Mouse (Mus musculus) left cerebral cortex, adult 2 months (tissue): ENCODE measurements around the gene Ccnd3. TPM values are rescaled to one million over a fixed set of nuclear protein-coding genes. Genes with fewer than 3 reads are reported as not detected.
"Not testable (repeated sequence)": the region's sequence is repeated elsewhere in the genome, so short reads cannot be mapped to it uniquely, and the experiment has no call there.

Source experiments
- DNase-seq, 2 experiments: peaks; one replicate each; pipeline ENCODE4 v3.0.0; 2021 to 2022; ENCODE audit warnings: low spot score in 2 of 2, mixed read lengths in 1 of 2; ENCODE audit errors: extremely low spot score in 1 of 2
- H3K27ac ChIP-seq: fragments of 200-600 bp; 2 replicates; pipeline ENCODE4 v1.8.1; 2022
- H3K4me3 ChIP-seq: fragments of 200-600 bp; 2 replicates; pipeline ENCODE4 v1.8.1; 2022
- CTCF ChIP-seq: fragments of 200-600 bp; IDR thresholded peaks from 2 replicates; pipeline ENCODE4 v1.8.1; 2022; ENCODE audit warnings: antibody characterized with exemption, mild to moderate bottlenecking, moderate library complexity
- intact Hi-C: fragments of 180-260 bp; cut with DNase I; formaldehyde crosslinking; loops from one replicate; pipeline ENCODE4 v1.15.1; 2025
- total RNA-seq, 2 experiments: library from RNA; stranded (reverse); gene quantifications; 2 replicates each; pipeline ENCODE4 v1.2.3; 2021

The Ccnd3 gene
- total RNA-seq, 2 experiments from 2014 or later: 38.2 to 38.4 TPM

DNA sequence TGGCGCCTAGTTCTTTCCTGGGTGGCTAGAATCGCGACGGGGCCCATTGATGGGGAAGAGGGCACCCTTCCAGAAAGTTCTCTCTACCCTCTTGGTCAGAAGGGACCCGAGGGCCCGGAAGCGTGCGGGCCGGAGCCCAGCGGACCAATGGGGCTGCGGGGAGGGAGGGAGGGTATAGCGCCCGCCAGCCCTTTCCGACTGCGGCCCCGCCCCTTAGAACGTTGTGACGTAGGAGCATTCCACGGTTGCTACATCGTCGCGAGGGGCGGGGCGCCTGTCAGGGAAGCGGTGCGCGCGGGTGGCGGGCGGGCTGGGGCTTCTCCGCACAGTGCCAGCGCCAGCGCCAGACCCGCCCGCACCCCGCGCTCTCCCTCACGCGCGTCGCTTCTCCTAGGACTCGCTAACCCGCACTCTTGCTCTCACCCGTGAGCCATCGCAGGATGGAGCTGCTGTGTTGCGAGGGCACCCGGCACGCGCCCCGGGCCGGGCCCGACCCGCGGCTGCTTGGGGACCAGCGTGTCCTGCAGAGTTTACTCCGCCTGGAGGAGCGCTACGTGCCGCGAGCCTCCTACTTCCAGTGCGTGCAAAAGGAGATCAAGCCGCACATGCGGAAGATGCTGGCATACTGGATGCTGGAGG lies 88.5 kb downstream of the Ccnd3 start:
- DNase-seq: peak; percentile 89 to 91

DNA sequence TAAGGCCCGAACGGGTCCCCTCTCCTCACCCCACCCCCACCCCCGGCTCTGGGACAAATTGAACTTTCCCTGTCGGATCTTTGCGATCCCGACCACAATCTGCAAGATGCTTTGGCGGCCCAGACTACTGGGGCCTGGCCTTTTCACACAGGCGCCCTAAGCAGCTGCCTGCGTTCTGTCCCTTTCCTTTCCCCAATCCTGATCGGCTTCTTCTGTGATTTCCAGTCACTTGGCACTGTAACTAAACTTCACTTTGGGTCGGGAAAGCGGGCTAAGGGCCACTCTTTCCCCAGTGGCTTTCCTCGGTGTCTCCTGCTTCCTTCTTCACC lies 89.0 kb downstream of the Ccnd3 start:
- H3K27ac ChIP-seq: peak overlapping the region; percentile 64

More for the DNA sequence above, 88.5 kb downstream of the Ccnd3 start:
- intact Hi-C loops: loop anchor here (1.0 to 5.0 kb wide), 2 partner anchors 51 to 82 kb away; no protein-coding TSS in a partner anchor
- Histone ChIP-seq H3K27ac (peak overlapping the region; percentile 64), H3K4me3 (peak overlapping the region; percentile 83)
- TF ChIP-seq CTCF: no peak

DNA sequence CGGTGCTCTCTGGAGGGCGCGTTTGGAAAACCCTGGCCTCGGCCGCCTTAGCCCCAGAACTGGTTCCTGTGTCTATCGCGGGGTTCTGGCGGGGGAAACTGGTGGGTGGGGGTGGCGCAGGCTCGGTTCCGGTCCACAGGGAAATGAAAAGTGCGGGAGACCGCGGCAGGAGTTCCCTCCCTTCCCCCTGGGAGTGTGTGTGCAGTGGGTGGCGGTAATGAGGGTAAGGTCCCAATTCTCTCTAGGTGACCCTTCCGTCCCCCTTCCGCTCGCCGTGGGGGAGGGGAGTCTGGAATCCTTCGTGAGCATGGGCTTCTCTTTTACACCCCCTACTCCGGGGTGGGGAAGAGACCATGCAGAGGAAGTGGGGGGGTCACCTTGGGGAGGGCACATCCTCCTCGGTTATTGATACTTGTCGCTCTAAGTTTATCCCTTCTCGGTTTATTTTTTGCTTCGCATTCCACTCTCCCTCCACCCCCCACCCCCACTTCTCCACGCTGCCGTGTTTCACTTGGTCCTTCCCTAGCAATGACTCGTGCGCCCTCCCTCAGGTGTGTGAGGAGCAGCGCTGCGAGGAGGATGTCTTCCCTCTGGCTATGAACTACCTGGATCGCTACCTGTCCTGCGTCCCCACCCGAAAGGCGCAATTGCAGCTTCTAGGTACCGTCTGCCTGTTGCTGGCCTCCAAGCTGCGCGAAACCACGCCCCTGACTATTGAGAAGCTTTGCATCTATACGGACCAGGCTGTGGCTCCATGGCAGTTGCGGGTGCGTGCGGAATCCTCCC lies 89.5 kb downstream of the Ccnd3 start:
- intact Hi-C loops: loop anchor here (5.0 kb wide), 1 partner anchor 52 kb away; no protein-coding TSS in a partner anchor
- no peak for DNase-seq
- H3K27ac ChIP-seq: peak overlapping the region; percentile 64
- no peak for TF ChIP-seq CTCF
- peak overlapping the region; percentile 83 for H3K4me3 ChIP-seq

More for the DNA sequence above, 89.0 kb downstream of the Ccnd3 start:
- TF ChIP-seq CTCF: no peak
- DNase-seq: no peak
- H3K4me3 ChIP-seq: peak overlapping the region; percentile 83
- intact Hi-C loops: loop anchor here (1.0 to 5.0 kb wide), 2 partner anchors 52 to 83 kb away; no protein-coding TSS in a partner anchor

DNA sequence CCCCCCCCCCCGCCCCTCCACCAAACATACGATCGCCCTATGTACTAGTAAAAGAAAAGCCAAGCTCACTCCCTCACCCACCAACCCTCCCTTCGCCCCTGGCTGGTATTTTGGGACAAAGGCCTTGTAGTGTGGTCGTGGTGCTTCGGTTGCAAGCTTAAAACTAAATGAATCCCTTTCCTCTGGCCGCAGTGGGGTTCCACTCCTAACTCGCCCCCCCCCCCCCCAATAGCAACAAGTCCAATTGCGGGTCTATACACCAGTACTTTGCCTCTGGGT lies 90.1 kb downstream of the Ccnd3 start:
- H3K4me3 ChIP-seq: peak overlapping the region; percentile 83
- DNase-seq: no peak
- no peak for TF ChIP-seq CTCF
- intact Hi-C loops: loop anchor here (5.0 kb wide), 1 partner anchor 53 kb away; no protein-coding TSS in a partner anchor
- no peak overlapping the region for H3K27ac ChIP-seq

DNA sequence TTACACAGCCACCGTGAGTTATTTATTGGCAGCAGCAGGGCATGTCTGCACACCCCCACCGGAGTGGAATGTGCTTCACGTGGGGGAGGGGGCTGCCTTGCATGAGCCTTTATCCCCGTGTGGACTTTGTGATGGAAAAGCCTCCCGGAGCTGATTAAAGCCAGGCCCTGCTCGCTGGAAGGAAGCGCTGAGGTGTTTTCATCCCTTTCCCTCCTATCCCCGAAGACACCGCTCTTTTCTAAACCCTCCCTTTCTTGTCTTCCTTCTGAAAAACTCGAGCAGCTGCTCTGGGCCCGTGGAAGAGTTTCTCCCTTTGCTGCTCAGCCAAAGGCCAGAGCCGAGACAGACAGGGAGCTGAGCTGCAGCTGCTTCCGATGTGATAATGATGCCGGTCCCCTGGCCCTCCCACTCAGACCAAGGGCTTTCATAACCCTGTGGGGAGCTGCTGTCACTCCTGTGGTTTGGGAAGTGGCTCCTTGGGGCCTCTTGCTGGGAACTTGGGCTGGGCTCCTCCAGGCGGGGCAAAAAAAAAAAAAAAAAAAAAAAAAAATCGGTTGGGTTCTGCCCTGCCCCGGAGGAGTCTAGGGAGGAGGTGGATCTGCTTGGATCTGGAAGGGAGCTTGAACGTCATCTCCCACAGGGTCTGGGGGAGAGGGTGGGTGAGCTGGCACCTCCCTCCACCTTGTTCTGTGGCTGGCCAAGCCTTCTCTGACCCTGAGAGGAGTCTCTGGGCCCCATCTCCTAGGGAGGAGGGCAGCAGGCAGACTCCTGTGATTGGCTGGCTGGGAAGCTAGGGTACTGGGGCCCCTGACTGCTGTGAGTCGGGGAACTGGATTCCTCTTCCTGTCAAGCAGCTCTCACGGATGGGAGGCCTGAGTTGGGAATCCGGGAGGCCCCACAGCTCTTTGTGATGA lies 90.7 kb downstream of the Ccnd3 start:
- no peak for DNase-seq
- H3K27ac ChIP-seq: no peak overlapping the region
- H3K4me3 ChIP-seq: peak overlapping the region; percentile 83
- no peak for TF ChIP-seq CTCF
- intact Hi-C loops: no loop called here

DNA sequence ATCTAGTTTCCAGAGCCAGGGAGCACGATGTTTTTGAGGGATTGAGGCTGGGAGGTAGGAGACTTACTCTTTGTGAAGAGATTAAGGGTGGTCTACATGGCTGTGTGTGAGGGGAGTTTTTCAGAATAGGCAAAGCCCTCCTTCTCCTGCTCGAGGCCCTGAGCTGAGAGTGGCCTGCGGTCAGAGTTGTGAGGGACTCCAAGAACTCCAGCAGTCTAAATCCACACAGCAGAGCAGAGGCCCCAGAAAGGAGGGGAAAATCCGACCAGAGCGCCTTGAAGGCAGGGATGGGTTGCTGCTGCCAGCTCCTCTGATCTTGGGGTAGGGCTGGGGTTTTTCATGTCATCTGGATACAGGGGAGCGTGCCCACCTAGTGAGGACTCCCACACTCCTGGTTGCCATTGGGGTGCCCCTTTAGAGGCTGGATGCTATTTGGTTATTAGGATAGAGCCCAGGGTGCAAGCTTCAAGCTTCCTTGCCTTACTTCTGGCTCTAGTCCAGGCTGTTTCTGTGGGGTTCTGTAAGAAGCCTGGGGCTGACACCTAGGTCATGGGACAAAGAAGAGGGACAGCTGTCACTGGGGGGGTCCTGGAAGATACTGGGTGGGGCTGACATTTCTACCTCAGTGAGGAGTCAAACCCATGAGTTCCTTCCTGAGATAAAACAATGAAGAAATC lies 91.4 kb downstream of the Ccnd3 start:
- H3K4me3 ChIP-seq: no peak overlapping the region
- intact Hi-C loops: no loop called here
- TF ChIP-seq CTCF: no peak
- H3K27ac ChIP-seq: no peak overlapping the region
- DNase-seq: no peak

DNA sequence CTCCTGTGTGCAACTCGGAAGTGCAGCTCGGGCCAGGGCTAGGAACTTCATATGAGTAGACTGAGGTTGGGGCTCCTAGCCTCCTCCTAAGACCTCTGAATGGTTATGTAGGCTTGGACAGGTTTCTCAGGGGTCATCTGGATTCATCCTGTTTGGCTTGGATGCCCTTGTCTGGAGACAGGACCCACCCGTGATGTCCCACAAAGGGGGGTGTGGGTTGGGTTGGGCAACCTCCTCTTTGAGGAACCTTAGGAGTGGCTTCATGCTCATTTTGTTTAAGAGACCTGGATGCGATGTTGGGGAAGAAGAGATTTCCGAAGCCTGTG lies 92.0 kb downstream of the Ccnd3 start:
- intact Hi-C loops: no loop called here
- H3K4me3 ChIP-seq: no peak overlapping the region
- TF ChIP-seq CTCF: no peak
- no peak overlapping the region for H3K27ac ChIP-seq
- DNase-seq: no peak

DNA sequence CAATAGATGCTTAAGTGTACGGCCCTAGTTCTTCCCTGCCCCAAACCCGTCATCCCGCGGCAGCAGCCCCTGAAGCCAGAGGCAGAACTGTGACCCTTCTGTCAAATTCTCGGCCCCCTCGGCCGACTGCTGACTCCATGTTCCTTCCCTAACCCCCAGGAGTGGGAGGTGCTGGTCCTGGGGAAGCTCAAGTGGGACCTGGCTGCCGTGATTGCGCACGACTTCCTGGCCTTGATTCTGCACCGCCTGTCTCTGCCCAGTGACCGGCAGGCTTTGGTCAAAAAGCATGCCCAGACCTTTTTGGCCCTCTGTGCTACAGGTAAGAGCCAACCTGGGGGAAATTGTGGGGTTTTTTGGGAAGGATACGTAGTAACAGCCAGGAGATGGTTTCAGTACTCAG lies 92.4 kb downstream of the Ccnd3 start:
- H3K4me3 ChIP-seq: no peak overlapping the region
- no peak for DNase-seq
- intact Hi-C loops: no loop called here
- no peak for TF ChIP-seq CTCF
- H3K27ac ChIP-seq: no peak overlapping the region

DNA sequence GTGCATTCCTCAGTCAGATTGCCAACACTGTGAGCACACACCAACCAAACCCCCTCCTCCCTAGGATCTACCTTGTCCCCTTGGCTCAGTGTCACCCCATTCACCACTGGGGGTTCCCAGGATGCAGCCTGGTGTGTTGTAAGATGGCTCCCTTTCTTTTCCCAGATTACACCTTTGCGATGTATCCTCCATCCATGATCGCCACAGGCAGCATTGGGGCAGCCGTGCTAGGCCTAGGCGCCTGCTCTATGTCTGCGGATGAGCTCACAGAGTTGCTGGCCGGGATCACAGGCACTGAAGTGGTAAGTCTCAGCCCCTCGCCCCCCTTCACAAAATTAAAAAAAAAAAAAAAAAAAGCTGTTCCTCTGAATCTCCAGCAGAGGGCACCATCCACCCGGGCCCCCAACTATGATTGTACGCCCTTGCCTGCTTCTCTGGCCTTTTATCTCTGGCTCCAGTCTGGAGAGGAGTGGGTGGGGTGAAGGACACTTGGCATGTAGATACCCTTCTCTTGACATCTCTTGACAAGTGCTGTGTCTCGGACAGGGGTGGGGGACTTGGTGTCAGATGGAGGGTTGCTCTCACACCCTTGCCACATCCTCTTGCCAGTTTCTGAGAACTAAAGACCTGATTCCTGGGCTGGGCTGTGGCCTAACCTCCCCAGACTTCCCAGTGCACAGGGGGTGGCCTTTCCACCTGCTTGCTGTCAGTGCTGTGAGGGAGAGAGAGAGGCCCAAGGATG lies 93.2 kb downstream of the Ccnd3 start:
- peak; percentile 77 for TF ChIP-seq CTCF
- no peak for DNase-seq
- H3K27ac ChIP-seq: no peak overlapping the region
- intact Hi-C loops: no loop called here
- no peak overlapping the region for H3K4me3 ChIP-seq

DNA sequence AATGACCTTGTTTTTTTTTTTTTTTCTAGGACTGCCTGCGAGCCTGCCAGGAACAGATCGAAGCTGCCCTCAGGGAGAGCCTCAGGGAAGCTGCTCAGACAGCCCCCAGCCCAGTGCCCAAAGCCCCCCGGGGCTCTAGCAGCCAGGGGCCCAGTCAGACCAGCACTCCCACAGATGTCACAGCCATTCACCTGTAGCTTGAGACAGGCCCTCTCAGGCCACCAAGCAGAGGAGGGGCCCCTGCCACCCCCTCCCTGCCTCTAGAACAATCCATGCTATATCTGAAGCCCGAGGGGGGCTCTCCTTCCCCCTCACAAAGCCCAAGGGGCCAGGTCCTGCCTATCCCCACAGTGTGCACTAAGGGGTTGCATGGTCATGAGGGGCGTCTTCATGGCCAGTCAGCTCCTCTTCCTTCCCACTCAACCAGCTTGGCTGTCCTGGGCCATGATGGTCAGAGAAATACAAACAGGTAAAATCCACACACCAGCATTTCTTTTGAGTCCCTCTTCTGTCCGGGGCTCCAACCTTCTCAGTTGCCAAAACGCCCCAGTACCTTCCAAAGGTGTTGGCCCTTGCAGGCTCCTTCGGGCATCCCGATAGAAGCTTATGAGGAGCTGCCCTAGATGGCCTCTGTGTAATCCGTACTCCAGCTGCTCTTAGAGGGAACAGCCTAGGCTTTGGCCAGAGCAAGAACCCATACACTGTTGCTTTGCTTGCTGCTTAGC lies 93.9 kb downstream of the Ccnd3 start:
- DNase-seq, H3K4me3 ChIP-seq, H3K27ac ChIP-seq, intact Hi-C loops: not testable (repeated sequence)
